Mouse (Mus musculus): ENCODE results near the gene Tex36. TPM values are rescaled to one million over a fixed set of nuclear protein-coding genes. Genes with fewer than 3 reads are reported as not detected.

The Tex36 gene
- polyA plus RNA-seq, 2 experiments: not detected

DNA sequence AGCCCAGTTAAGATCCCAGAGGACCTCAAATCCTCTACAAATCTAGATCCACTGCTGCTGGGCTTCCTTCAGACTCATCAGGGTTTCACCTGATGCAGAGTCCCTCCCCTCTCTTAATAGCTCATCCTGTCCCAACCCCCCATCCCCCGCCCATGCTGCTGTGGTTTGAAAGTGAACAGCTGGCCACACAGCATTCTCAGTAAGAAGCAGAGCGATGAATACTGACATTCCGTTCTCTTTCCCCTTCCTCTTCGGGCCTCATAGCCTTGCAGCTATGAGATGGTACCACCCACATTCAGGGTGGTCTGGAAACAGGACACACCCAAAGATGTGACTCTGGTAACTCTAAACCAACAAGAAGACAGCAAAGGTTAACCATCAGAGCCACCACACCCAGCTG is 25.1 kb downstream of the Tex36 start:
- DNase-seq (ENCODE audit: low read depth in 3 of 3, low spot score in 3 of 3) (no peak), ATAC-seq (ENCODE audit: insufficient read depth) (no peak)
- Histone ChIP-seq H3K27ac (no peak overlapping the region), H3K9ac (replicated peaks) (no peak overlapping the region), H3K27me3 (ENCODE audit: control insufficient read depth, insufficient read depth, low read length) (no peaks in the 10 kb centered on the region), H3K4me1 (replicated peaks; ENCODE audit: control insufficient read depth in 2 of 2, insufficient read depth in 2 of 2, low read length in 1 of 2) (no peaks in the 10 kb centered on the region), H3K36me3 (replicated peaks; ENCODE audit: control insufficient read depth, insufficient read depth, low read depth) (no peaks in the 10 kb centered on the region), H3K9me3 (ENCODE audit: control insufficient read depth, low read length) (no peaks in the 10 kb centered on the region), H3K4me3 (ENCODE audit: insufficient read depth in 1 of 2, low read depth in 2 of 2, low read length in 2 of 2) (no peak overlapping the region), H3K4me2 (ENCODE audit: low read depth) (no peak overlapping the region)
- TF ChIP-seq EP300 (IDR thresholded peaks at IDR 0.05; ENCODE audit: low read depth) (no peak), CTCF (IDR thresholded peaks at IDR 0.05; ENCODE audit: low read depth) (no peak)
- 20% methylated on average over 4 of the region's 4 CpGs for WGBS (ENCODE audit: insufficient replicate concordance)

DNA sequence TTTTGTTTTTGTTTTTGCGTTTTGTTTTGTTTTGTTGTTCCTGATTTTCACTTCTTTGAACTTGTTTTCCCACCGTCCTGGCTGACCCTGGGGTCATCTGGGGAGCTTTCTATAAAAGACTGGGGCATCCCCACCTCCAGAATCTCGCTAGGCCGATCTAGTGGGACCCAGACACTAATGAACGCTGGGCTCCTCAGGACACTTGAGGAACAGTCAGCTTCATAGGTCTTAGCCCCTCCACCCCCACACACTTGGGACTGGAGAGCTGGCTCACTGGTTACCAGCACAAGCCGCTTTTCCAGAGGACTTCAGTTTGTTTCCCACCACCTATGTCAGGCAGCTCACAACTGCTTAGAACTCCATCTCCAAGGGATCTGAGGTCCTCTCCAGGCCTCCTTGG is 25.7 kb downstream of the Tex36 start:
- 51% methylated on average over 6 of the region's 6 CpGs for WGBS (ENCODE audit: insufficient replicate concordance)
- no peak overlapping the region for H3K9ac ChIP-seq (replicated peaks)
- ATAC-seq (ENCODE audit: insufficient read depth) (no peak), DNase-seq (ENCODE audit: low read depth in 3 of 3, low spot score in 3 of 3) (no peak)
- H3K9me3 ChIP-seq (ENCODE audit: control insufficient read depth, low read length): no peaks in the 10 kb centered on the region
- H3K36me3 ChIP-seq (replicated peaks; ENCODE audit: control insufficient read depth, insufficient read depth, low read depth): no peaks in the 10 kb centered on the region
- H3K4me1 ChIP-seq (replicated peaks; ENCODE audit: control insufficient read depth in 2 of 2, insufficient read depth in 2 of 2, low read length in 1 of 2): no peaks in the 10 kb centered on the region
- H3K4me2 ChIP-seq (ENCODE audit: low read depth): no peak overlapping the region
- no peaks in the 10 kb centered on the region for H3K27me3 ChIP-seq (ENCODE audit: control insufficient read depth, insufficient read depth, low read length)
- H3K4me3 ChIP-seq (ENCODE audit: insufficient read depth in 1 of 2, low read depth in 2 of 2, low read length in 2 of 2): no peak overlapping the region
- TF ChIP-seq CTCF (IDR thresholded peaks at IDR 0.05; ENCODE audit: low read depth): no peak
- no peak for TF ChIP-seq EP300 (IDR thresholded peaks at IDR 0.05; ENCODE audit: low read depth)
- H3K27ac ChIP-seq: no peak overlapping the region

DNA sequence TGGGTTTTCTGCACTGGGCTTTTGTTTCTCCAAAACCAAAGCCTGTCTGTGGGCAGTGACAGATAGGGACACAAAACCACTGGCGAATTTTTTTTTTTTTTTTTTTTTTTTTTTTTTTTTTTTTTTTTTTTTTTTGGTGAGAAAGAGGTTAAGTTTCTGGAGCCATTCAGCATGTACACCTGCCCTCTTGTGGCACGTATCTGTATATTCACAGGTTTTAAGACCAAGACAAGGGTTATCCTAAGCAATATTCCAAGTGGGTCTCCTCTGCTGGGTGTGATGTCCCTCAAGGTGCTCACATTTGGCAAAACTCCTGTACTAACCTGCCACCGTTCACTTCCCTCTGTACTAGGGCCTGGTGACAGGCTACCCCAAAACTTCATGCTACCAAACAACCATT is 30.0 kb downstream of the Tex36 start:
- Histone ChIP-seq H3K9me3 (ENCODE audit: control insufficient read depth, low read length) (no peaks in the 10 kb centered on the region), H3K9ac (replicated peaks) (no peak overlapping the region), H3K27me3 (ENCODE audit: control insufficient read depth, insufficient read depth, low read length) (no peaks in the 10 kb centered on the region; the same call in 1 of the 2 replicates), H3K36me3 (replicated peaks; ENCODE audit: control insufficient read depth, insufficient read depth, low read depth) (no peaks in the 10 kb centered on the region), H3K4me3 (ENCODE audit: insufficient read depth in 1 of 2, low read depth in 2 of 2, low read length in 2 of 2) (no peak overlapping the region), H3K4me1 (replicated peaks; ENCODE audit: control insufficient read depth in 2 of 2, insufficient read depth in 2 of 2, low read length in 1 of 2) (no peaks in the 10 kb centered on the region), H3K27ac (no peak overlapping the region), H3K4me2 (ENCODE audit: low read depth) (no peak overlapping the region)
- peak; percentile 33; the same call in 1 of the 2 replicates for TF ChIP-seq CTCF (IDR thresholded peaks at IDR 0.05; ENCODE audit: low read depth)
- TF ChIP-seq EP300 (IDR thresholded peaks at IDR 0.05; ENCODE audit: low read depth): no peak
- 18% methylated on average over 3 of the region's 3 CpGs for WGBS (ENCODE audit: insufficient replicate concordance)
- ATAC-seq (ENCODE audit: insufficient read depth) (no peak), DNase-seq (ENCODE audit: low read depth in 3 of 3, low spot score in 3 of 3) (no peak)

DNA sequence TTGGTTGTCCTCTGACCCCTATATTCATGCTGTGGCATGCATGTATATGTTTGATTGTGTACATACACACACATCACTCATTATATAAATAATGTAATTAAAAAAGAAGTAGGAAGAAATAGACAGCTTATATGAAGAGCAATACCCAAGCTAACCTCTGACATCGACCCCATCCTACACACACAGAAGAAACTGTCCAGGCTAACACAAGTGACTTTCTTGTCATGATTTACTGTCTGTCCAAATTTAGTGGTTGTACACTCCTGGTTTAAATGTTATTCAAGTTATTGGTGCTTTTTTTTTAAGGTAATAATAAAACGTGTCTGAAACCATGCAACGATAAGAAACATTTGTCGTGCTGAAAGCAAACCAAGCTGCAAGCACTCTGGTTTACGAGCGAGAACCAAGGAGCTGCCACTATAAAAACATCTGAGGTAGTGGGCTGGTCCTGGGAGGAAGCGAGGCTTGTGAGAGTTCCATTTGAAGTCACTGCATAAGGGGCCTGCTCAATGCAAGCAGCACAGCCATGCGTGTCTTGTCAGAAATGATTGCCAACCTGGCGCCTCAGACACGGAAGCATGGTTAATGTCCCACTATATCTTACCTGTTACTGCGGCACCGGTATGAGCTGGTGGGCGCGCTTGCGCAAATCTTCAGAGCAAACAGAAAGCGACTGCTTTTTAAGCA is 32.6 kb downstream of the Tex36 start:
- no peaks in the 10 kb centered on the region for H3K9me3 ChIP-seq (ENCODE audit: control insufficient read depth, low read length)
- H3K36me3 ChIP-seq (replicated peaks; ENCODE audit: control insufficient read depth, insufficient read depth, low read depth): no peaks in the 10 kb centered on the region
- DNase-seq (ENCODE audit: low read depth in 3 of 3, low spot score in 3 of 3) (no peak), ATAC-seq (ENCODE audit: insufficient read depth) (no peak)
- H3K4me2 ChIP-seq (ENCODE audit: low read depth): no peak overlapping the region
- H3K9ac ChIP-seq (replicated peaks): no peak overlapping the region
- no peak overlapping the region for H3K27ac ChIP-seq
- TF ChIP-seq CTCF (IDR thresholded peaks at IDR 0.05; ENCODE audit: low read depth): no peak
- TF ChIP-seq EP300 (IDR thresholded peaks at IDR 0.05; ENCODE audit: low read depth): no peak
- WGBS (ENCODE audit: insufficient replicate concordance): 71% methylated on average over 16 of the region's 16 CpGs
- H3K27me3 ChIP-seq (ENCODE audit: control insufficient read depth, insufficient read depth, low read length): no peaks in the 10 kb centered on the region; the same call in 1 of the 2 replicates
- H3K4me1 ChIP-seq (replicated peaks; ENCODE audit: control insufficient read depth in 2 of 2, insufficient read depth in 2 of 2, low read length in 1 of 2): peaks cover 5 to 6% of the 10 kb centered on the region in 2 experiments
- no peak overlapping the region for H3K4me3 ChIP-seq (ENCODE audit: insufficient read depth in 1 of 2, low read depth in 2 of 2, low read length in 2 of 2)

DNA sequence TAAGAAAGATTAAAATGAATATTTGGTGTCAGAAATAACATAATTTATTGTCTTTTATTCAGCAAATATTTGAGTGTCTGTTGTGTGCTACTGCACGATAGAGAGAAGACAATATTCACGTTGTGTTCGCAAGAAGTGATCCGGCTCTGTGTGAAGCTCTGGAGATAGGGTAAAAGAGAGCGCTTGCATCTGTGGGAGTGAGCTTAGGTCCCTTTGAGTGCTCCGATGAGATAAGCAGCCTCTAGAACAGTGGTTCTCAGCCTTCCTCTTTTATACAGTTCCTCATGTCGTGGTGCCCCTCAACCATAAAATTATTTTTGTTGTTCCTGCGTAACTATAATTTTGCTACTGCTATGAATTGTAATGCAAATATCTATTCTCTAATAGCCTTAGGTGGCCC is 37.4 kb downstream of the Tex36 start:
- peak overlapping the region; percentile 6 for H3K4me2 ChIP-seq (ENCODE audit: low read depth)
- H3K4me3 ChIP-seq (ENCODE audit: insufficient read depth in 1 of 2, low read depth in 2 of 2, low read length in 2 of 2): no peak overlapping the region
- H3K27ac ChIP-seq: no peak overlapping the region
- H3K36me3 ChIP-seq (replicated peaks; ENCODE audit: control insufficient read depth, insufficient read depth, low read depth): no peaks in the 10 kb centered on the region
- peaks cover 27 to 30% of the 10 kb centered on the region in 2 experiments for H3K4me1 ChIP-seq (replicated peaks; ENCODE audit: control insufficient read depth in 2 of 2, insufficient read depth in 2 of 2, low read length in 1 of 2)
- ATAC-seq (ENCODE audit: insufficient read depth) (peak; percentile 72), DNase-seq (ENCODE audit: low read depth in 3 of 3, low spot score in 3 of 3) (peak; percentile 52 to 64 (median 59))
- H3K27me3 ChIP-seq (ENCODE audit: control insufficient read depth, insufficient read depth, low read length): no peaks in the 10 kb centered on the region; the same call in 1 of the 2 replicates
- peak; percentile 80 for TF ChIP-seq EP300 (IDR thresholded peaks at IDR 0.05; ENCODE audit: low read depth)
- TF ChIP-seq CTCF (IDR thresholded peaks at IDR 0.05; ENCODE audit: low read depth): no peak
- no peaks in the 10 kb centered on the region for H3K9me3 ChIP-seq (ENCODE audit: control insufficient read depth, low read length)
- H3K9ac ChIP-seq (replicated peaks): no peak overlapping the region
- 15% methylated on average over 8 of the region's 8 CpGs for WGBS (ENCODE audit: insufficient replicate concordance)
